Mouse (Mus musculus): Measurements from ENCODE around the gene Gstp2.

The Gstp2 gene

DNA sequence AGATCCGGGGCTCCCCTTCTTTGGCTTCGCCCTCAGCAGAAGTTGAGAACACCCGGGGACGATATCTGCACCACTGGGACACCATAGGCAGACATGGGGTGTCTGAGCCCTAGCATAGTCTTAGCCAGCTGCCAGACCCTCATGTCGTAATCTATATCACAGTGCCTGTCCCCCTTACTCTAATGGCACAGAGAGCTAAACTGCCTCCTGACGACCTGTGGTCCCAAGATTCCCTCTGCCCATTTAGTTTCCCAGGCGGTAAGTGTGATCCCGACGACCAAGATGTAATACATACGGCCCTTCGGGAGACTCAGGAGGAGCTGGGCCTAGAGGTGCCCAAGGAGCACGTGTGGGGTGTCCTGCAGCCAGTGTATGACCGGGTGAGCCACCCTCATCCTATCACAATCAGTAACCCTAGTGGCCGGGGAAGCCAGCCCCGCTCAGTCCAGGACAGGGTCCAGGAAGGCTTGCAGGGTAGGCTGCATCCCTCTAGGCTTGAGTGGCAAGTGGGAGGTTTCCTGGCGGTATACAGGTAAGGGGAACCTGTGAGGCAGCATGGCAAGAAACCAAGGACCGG, 44.8 kb downstream of the Gstp2 start:
- TF ChIP-seq GATA4 (IDR thresholded peaks at IDR 0.05; ENCODE audit: insufficient replicate concordance, low read length): no peak

DNA sequence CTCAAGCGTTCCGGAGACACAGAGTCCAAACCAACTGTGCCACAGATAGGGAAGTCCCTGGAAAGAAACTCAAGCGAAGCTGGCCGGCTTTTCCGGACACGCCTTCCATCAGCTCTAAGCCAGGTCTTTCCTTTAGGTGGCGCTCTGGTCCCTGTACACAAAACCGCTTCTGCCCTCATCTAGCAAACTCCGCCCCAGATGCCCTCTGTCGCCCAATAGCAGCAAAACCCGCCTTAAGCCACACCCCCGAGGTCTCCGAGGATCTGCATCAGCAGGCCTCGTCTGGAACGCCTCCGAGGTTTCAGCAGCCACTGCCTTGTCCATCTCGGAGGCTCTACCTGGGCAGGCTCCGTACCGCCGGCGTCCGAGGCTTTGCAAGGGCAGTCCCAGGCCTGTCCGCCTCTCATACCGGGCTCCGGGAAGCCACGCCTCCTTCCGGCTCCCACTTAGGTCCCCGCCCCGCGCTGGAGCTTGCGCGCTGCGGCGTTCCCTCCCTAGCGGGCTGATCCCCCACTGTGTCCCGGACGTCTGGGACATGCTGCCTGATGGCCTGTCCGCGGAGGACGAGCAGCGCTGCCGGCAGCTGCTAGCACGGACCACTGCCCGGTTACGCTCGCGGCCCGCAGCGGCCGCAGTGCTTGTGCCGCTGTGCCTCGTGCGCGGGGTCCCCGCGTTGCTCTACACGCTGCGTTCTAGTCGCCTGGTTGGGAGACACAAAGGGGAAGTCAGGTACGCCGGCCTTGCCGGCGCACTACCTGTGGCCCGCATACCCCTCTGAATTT, 45.5 kb downstream of the Gstp2 start, which contains the start of the genes Nudt8 and Gm49405:
Gene Nudt8, plus strand, starts transcription at position 462 of the 782 bp plus-strand sequence.
Gene Gm49405, plus strand, starts transcription at position 508 of the 782 bp plus-strand sequence.
- TF ChIP-seq GATA4 (IDR thresholded peaks at IDR 0.05; ENCODE audit: insufficient replicate concordance, low read length): no peak

DNA sequence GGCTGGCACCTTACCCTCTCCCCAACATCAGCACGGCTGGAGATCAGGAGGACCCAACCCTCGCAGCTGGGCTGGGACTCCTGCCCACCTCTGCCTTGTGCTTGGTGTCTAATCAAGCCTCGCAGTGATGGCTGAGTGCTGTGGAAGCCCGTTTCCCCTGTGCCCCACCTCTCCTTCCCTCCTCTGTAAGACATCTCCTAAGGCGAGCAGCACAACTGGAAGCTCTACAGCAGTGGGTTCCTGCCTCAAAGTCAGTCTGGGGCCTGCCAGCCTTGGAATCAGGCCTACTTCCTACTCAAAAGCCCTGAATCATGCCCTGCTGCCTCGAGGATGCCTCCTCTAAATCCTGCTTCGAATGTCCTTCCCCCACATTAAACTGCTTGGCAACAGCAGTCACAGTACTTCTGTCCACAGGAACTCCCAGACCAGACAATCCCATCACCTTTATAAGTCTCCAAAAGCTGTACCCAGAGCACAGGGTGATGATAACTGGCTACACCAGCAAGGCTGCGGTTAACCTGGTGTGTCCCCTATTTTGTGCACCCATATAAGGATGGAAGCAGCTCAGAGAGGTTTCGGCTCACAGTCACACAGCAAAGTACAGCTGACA, 46.6 kb downstream of the Gstp2 start:
- no peak for TF ChIP-seq GATA4 (IDR thresholded peaks at IDR 0.05; ENCODE audit: insufficient replicate concordance, low read length)

DNA sequence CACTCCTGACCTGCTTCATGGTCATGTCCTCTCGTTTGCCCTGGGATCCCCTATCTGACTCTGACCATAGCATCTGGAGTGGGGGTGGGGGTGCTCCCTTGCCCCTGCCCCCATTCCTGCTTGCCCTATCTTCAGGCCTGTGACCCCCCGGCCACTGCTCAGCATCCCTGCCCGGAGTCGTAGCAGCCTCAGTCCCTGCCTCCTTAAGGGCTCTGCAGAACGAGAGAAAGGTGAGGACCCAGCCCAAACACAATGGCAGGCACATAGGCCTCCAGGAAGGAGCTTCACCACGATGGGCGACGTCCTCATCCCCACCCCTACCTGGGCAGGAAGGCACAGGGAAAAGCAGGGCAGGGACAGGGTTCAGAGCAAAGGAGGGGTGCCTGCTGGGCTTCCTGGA, 47.5 kb downstream of the Gstp2 start:
- TF ChIP-seq GATA4 (IDR thresholded peaks at IDR 0.05; ENCODE audit: insufficient replicate concordance, low read length): no peak

DNA sequence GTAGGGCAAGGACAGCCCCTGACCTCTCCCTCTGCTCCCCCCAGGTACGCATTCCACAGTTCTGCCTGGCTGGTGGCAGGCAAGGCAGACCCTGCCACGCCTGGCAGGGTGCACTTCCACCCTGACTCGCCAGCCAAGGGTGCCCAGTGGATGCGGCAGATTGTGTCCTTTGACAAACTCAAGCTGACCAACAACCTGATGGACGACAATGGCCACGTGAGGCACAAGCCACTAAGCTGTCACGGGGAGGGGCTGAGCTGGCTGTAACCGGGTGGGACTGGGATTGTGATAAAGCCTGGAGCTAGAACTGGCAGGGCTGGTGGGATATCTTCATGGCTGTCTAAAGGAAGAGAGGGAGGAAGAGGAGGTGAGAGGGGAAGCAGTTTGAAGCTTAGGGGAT, 48.6 kb downstream of the Gstp2 start:
- TF ChIP-seq GATA4 (IDR thresholded peaks at IDR 0.05; ENCODE audit: insufficient replicate concordance, low read length): no peak

DNA sequence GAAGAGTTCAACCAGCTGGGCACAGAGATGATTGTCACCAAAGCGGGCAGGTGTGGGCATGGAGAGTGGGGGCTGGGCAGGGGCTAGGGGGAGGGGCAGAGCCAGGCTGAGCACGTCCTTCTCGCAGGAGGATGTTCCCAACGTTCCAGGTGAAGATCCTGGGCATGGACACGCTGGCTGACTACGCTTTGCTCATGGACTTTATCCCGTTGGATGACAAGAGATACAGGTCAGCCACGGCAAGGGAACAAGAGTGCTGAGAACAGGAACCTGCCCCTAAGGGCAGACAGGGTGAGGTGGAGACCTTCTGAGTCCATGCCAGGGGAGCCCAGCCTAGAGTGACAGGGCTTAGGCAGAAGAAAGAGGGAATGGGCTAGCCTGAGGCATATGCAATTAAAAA, 49.1 kb downstream of the Gstp2 start:
- no peak for TF ChIP-seq GATA4 (IDR thresholded peaks at IDR 0.05; ENCODE audit: insufficient replicate concordance, low read length)

DNA sequence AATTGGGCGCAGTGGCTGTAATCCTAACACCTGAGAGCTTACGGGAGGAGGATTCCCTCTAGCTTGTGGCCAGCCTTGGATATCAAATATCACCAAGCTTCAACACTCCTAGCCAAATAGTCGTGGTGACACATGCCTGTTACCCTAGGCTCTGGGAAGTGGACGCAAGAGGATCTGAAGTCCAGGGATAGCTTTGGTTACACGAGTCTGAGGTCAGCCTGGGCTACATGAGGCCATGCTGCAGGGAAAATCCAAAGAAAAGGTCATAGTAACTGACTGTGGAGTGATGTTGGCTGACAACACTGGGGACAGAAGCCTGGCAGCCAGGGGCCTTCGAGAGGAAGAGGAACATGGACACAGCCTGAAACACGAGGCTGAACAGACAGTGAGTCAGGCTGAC, 49.7 kb downstream of the Gstp2 start:
- TF ChIP-seq GATA4 (IDR thresholded peaks at IDR 0.05; ENCODE audit: insufficient replicate concordance, low read length): no peak

DNA sequence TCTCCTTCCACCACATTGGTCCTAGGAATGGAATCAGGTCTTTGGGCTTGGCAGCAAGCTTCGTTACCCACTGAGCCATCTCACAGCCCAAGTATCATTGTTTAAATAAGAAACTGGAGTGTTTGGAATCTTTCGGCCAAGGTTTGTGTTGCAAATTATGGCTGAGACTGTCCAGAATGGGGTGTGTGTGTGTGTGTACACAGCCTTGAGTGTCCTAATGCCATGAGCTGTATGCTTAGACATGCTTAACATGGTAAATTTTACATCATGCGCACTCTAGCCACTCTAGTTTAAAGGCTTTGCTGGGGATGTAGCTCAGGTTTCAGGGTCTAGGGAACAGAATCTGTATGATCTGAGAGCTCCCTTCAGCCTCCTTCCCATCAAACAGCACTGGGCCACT, 50.3 kb downstream of the Gstp2 start:
- TF ChIP-seq GATA4 (IDR thresholded peaks at IDR 0.05; ENCODE audit: insufficient replicate concordance, low read length): no peak

DNA sequence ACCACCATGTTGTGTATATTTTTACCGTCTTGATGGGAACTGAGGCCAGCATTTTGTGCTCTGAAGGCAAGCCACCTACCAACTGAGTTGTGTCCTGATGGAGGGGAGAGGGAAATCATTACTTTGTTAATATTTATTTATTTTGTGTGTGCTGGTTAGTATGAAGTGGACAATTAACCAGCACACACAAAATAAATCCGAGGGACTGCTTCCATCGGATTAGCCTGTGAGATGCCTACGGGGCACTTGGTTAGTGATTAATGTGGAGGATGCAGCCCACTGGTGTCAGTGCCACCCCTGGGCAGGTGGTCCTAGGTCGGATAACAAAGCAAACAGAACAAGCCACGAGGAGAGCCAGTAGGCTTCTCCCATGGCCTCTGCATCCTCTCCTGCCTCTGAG, 50.9 kb downstream of the Gstp2 start:
- no peak for TF ChIP-seq GATA4 (IDR thresholded peaks at IDR 0.05; ENCODE audit: insufficient replicate concordance, low read length)

DNA sequence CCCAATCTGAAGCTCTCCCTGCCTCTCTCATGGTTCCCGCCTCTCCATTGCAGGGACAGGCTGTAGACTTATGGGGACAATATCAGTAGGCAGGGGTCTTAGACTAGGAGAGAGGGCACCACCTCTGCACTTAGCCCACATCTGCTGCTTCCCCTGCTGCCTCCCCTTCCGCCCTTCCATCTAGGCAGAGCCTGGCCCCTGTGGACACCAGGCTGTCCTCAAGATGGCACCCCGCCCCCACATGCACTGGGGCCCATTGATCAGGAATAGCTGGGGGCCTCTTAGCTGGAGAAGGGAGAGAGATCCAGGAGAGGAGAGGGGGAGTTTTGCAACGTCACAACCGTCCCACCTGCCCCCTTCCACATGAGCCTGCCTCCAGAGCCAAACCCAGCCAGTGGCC, 53.4 kb downstream of the Gstp2 start, which contains the start of gene Tbx10:
Gene Tbx10, plus strand, starts transcription at position 337 of the 400 bp plus-strand sequence.
- no peak for TF ChIP-seq GATA4 (IDR thresholded peaks at IDR 0.05; ENCODE audit: insufficient replicate concordance, low read length)

DNA sequence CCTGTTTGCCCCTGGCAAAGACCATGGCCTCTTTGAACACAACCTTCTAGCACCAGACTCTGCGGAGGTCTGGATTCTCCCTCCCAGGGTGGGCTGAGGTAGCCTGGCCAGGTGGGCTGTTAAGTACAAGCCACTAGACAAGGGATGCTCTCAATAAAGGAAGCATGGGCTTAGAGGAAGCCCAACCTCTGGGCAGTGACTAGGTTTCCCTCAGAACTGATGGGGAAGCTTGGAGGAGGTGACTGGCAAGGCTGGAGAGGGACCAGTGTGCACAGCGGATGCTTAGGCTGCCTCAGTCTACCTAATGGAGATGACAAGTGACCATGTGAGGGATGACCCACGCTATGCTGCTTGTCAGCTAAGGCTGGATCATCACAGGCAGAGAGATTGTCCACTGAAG, 53.9 kb downstream of the Gstp2 start:
- no peak for TF ChIP-seq GATA4 (IDR thresholded peaks at IDR 0.05; ENCODE audit: insufficient replicate concordance, low read length)

DNA sequence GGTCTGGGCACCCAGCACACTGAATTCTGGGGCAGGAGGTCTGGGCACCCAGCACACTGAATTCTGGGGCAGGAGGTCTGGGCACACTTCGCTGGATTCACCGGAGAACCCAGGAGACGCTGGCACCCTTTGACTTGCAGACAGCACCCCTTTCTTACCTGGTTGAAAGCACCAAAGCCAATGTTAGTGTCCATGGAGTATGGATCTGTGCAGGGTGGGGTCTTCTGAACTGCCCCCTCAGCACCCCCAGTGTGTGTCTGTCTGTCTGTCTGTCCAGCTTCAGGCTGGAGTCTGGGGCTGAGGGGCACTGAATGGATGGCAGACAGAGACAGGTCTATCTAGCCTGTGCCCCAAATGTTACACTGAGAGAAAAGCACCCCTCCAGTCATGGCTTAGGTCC, 54.3 kb downstream of the Gstp2 start:
- TF ChIP-seq GATA4 (IDR thresholded peaks at IDR 0.05; ENCODE audit: insufficient replicate concordance, low read length): no peak

DNA sequence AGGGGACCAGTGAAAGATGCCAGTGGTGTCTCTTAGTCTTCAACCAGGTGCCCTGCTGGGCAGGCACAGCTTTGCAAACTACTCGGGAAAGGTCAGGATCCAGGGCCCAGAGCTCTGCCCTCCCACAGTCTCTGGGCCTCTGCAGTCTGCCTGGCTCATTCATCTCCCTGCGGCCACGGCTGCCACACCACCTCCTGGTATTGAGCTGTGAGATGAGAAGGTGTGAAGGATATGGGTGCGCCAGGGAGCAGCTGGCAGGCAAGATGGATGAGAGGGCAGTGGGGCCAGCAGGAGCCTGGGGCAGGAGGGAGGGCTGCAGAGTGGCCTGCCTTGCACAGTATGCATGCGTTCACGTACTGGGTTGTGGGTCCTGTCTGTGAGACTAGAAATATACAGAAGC, 55.0 kb downstream of the Gstp2 start:
- no peak for TF ChIP-seq GATA4 (IDR thresholded peaks at IDR 0.05; ENCODE audit: insufficient replicate concordance, low read length)

Measured in liver, adult (tissue).